Mouse (Mus musculus): Measurements from ENCODE around the gene Palmd. TPM values are rescaled to one million over a fixed set of nuclear protein-coding genes. Genes with fewer than 3 reads are reported as not detected.
A peak's percentile ranks its signal among the peaks of the same experiment; 100 is the strongest.

Palmd gene
- total RNA-seq, 2 experiments from 2014 or later = 34.8 to 40.3 TPM

DNA sequence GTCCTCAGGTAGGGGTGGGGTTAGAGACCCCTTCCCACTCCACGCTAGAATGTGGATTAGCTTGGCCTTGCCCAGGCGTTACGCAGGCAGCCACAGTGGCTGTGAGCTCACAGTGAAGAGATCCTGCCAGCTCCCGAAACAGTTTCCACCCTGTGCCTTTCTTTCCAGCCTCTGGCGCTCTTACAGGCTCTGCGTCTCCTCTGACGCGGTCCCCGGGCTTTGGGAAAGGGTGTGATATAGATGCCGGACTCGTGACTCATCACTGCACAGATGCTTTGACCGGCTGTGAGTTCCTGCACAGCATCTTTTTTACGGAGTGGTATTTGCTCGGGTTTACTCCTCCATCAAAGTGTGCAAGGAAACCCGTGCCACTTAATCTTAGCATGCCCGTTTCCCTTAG is 62.9 kb downstream of the Palmd start:
- DNase-seq (ENCODE audit: low spot score in 2 of 2) = peak; percentile 53

DNA sequence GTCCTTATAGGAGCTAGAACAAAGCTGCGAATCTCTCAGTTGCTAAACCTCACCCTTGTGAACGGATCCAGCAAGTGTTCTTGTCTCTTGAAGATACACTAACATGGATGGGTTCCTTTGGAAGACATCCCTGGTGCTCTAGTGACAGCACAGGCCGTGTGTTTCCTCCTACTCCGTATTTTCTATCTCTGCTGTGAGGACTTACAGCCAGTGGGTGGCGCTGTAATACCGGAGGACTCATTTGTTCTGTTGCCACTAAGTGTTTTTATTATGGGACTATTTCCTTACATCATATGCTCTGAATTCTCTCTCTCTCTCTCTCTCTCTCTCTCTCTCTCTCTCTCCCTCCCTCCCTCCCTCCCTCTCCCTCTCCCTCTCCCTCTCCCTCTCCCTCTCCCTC is 64.6 kb downstream of the Palmd start:
- peak; percentile 86 to 89 for DNase-seq (ENCODE audit: low spot score in 2 of 2)

DNA sequence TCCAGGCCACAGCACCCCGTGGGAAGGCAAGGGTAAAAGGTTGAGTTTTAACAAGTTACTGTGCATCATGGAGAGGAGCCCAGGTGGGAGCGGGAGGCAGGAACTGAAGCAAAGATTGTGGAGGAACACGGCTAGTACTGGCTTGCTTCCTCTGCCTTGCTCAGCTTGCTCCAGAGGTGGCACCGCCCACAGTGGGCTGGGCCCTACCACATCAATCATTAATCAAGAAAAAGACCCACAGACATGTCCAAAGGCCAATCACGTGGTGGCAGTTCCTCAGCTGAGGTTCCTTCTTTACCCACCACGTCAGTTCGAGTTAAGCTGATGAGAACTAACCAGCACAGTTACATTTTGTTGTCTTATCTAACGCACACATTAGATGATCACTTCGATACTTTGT is 75.9 kb downstream of the Palmd start:
- DNase-seq (ENCODE audit: low spot score in 2 of 2) = no peak

DNA sequence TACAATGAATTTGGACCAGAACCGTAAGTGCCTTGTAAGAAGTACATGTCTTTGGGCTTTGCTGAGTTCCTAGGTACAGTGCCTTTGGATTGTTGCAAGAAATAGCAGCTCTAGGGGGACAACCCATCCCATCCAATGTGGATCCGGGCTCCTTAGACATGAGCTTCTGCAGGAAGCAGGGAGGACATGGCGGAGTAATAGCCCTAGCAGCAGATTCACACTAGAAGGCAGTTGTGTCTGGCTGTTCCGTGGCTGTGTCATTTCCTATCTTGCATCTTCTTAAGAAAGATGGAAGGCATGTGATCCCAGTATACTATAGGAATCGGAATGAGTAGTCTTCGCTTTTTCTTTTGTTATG is 76.6 kb downstream of the Palmd start:
- no peak for DNase-seq (ENCODE audit: low spot score in 2 of 2)

DNA sequence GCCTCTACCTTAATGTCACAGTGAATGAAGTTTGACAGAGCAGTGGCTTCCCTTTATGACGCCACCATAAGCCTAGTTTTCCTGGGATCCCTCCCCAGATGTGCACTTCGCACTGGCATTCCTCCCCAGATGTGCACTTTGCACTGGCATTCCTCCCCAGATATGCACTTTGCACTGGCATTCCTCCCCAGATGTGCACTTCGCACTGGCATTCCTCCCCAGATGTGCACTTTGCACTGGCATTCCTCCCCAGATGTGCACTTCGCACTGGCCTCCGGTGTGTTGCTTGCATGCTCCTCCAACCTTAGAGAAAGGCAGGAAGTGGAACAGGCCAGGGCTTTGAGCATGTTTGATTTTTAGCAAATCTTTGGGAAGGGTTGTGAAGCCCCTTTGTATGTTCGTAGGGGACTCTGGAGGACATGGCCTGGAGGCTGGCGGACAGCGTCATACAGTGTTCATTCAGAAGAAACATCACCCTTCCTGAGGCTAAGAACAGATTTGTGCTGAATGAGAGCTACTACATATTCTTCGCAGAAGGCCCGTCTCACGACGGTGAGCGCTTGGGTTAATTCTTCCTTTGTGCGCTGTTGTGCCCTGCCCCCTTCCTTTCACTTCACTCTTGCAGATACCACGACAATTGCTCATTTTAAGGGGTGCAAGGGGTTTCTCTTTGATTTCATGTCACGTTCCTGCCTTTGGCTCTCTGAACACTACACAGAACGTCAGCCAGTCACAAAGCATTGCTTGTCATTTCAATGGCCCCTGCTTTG is 77.2 kb downstream of the Palmd start:
- no peak for DNase-seq (ENCODE audit: low spot score in 2 of 2)

DNA sequence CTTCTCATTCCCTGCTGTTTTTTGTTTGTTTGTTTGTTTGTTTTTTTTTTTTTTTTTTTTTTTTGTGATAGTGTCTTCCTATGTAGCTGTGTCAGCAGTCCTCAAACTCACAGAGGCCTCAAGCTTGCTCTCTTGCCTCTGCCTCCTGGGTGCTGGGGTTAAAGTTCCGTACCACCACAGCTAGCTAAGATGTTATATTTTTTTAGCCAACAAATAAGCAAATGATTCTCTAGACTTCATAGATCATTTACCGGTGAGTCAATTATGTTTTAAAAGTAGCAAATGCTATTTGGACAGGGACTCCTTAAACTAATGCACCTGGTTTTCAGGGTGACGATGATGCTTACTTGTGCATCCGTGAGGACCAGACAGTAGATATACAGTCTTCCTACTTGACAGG is 78.2 kb downstream of the Palmd start:
- DNase-seq (ENCODE audit: low spot score in 2 of 2) = no peak

DNA sequence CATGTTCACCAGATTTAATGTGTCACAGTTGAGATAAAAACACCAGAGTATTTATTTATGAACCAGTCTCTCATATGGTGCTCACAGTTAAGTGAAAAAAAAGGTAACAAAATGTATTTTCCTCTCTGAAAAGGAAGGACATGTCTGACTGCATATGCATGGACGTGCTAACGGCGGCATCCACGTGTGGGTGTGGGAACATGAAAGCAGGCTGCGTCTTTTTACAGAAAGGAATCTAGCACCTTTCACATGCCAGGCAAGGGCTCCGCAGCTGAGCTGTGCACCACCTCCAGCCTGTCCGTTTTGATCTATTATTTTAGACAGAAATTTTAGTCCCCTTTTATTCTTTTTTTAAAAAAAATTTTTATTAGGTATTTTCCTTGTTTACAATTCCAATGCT is 79.4 kb downstream of the Palmd start:
- no peak for DNase-seq (ENCODE audit: low spot score in 2 of 2)

DNA sequence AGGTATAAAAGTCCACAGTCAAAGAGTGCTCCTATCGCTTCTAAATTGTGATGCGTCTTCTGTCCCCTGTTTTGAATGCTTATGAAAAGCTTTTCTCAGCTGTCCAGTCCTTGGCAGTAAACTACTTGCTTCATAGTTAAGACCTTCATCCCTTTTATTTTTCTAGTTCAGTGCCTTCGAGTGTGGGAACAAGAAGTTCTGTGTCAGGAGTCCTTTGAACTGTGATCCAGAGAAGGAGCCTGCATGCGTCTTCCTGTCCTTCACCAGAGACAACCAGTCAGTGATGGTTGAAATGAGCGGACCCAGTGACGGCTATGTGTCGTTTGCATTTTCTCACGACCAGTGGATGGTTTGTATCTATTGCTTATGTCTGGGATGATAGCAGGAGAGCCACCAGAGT is 83.8 kb downstream of the Palmd start:
- DNase-seq (ENCODE audit: low spot score in 2 of 2) = no peak

DNA sequence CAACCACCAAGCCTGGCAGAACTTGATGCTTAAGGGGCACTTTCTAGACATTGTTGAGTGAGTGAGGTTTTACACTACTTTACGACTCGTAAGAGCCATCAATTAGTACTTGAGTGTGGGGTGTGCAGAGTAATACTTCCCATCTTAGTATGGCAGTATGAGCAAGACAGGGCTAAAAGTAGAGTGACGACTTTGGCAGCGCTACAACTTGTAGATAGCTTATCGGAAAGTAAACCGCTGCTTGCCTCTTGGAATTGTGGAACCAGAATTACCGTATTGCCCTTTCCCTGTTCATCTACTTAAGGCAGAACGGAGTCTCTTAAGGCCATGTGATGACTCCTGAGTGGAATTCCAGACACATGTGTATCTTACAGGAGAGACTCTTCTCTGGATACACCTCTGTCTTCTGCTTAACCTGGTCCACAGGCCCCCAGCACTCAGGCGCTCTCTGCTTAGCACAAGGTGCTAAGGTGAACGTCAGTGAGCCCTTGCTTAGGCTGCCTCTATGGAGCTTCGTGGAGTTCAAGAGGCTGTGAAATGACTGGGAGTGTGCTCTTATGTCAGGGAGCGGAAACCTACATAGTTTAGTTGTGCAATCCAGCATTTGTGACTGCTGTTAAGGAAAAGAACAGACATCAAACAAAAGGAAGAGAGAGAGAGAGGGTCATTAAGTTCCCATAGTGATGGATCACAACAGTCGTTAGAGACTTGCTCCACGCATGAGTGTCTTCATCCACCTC is 86.4 kb downstream of the Palmd start:
- no peak for DNase-seq (ENCODE audit: low spot score in 2 of 2)

DNA sequence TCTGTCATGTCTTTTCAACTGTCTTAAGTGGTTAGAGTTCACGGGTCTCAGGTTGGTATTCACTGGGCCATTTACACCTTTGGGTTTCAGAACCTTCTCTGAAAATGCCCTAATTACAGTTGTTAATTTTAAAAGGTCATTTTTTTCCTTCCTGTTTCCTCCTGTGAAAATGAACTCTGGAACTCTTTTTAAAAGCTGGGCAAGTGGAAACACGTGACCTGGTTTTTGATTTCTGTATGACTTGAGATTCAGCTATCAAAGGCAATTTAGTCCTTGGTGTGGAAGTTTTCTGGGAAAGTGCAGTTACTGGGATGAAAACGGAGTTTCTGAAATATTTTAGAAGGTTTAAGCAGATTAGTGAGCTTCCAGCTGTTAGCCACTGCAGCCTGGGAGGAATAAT is 98.4 kb downstream of the Palmd start:
- DNase-seq (ENCODE audit: low spot score in 2 of 2) = no peak

Other genes starting within 250 kb of the Palmd start
- gene Agl, start 160.8 kb downstream of the Palmd start, total RNA-seq (2021) = 10 to 100 TPM; 29.2 to 37.6 TPM
- 1 to 10 TPM; 1.5 to 1.7 TPM for gene Frrs1, start 109.5 kb downstream of the Palmd start, total RNA-seq (2021)
- gene 4930455H04Rik, start 720 bp downstream of the Palmd start, total RNA-seq (2021) = not detected

Measured in layer of hippocampus, postnatal 14 days (tissue).